Mouse (Mus musculus): ENCODE data around the gene Fcgr2b.

The Fcgr2b gene

DNA sequence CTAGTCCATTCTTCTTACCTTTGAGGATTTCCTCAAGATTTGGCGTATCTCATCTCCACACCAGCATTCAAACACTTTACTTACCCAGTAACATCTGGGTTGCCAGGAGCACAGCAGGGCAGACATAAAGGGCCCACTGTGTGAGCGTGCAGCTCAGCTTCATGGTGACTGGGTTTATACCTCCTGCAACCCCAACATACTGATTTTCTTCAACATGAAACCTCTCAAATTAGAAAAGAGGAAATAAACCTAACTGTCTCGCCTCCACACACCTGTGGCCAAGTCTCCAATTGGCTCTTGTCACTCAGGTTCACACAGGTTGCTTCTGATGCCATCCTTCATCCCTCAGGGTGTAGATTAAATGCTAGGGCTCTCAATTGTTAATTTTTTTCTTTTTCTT lies 49.0 kb downstream of the Fcgr2b start, which contains the start of gene Fcrla:
Fcrla (minus strand) TSS at position 206 of the 400 bp plus-strand sequence.
- DNase-seq (ENCODE audit: low spot score in 2 of 2): no peak

GRCm38 (mm10) chr1:170926941-170927340 lies 49.4 kb downstream of the Fcgr2b start:
- DNase-seq (ENCODE audit: low spot score in 2 of 2): no peak

GRCm38 (mm10) chr1:170924485-170924884 lies 51.9 kb downstream of the Fcgr2b start:
- no peak for DNase-seq (ENCODE audit: low spot score in 2 of 2)

DNA sequence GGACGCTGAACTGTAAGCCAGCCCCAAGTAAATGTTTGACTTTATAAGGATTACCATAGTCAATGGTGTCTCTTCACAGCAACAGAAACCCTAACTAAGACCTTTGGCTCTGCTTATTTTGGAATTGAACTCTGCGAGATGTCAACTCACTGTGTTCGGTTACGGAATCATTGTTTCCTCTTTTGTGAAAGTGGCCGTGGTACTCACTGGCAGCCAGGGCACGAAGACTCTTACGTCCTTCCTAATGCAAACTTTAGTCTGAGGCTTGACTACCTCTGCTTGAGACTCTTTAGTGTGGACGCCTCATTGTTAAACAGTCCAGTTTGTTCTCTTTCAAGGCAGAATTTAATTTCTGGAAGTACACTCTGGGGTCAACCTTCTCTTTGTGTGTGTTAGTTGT lies 57.0 kb downstream of the Fcgr2b start:
- DNase-seq (ENCODE audit: low spot score in 2 of 2): no peak

- DNase-seq (ENCODE audit: low spot score in 2 of 2): no peak
Measured at GRCm38 (mm10) chr1:170915657-170916056, 60.7 kb downstream of the Fcgr2b start.

GRCm38 (mm10) chr1:170912891-170913615 lies 63.3 kb downstream of the Fcgr2b start, which contains the start of gene Fcrlb:
TSS of gene Fcrlb (minus strand) at chr1:170912941.
- no peak for DNase-seq (ENCODE audit: low spot score in 2 of 2)

DNA sequence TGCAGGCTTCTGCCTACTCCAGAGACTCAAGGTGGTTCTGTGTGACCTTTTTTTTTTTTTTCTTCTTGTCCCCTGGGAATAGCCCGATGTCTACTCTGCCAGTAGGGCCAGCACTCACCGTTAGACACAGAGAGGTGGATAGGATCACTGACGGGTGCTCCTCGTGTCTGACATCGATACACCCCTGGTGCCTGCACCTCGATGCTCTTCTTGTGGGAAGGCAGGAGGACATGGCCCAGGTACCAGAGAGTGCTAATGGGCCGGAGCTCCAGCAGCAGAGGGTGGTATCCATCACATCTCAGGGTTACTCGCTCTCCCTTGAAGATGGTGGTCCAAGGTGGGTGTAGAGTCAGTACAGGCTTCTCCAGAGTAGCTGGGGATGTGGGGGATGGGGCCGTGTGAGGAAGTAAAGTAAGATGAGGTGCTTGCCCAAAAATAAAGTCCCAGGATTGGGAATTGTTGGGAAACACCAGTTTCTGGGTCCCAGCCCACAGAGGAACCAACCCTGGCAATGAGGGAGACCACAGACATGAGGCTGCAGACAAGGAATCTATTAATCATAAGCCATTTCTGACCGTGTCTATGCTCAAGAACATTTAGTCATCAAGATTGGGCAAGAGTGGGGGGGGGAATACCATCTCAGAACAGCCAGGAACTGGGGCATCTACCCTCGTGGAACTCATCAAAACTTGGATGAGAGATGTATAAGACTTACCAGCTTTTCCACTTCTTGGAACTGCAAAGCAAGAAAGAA lies 64.3 kb downstream of the Fcgr2b start:
- no peak for DNase-seq (ENCODE audit: low spot score in 2 of 2)
